Mouse (Mus musculus) limb, embryonic 14.5 days (tissue): Measurements from ENCODE around the gene Tent2. TPM values are rescaled to one million over a fixed set of nuclear protein-coding genes. Genes with fewer than 3 reads are reported as not detected.

Experiments used
- ATAC-seq: fragments of 200-750 bp; cut with Nextera tagmentation; 2 replicates; pipeline ENCODE4 v1.8.0; 2017; ENCODE audit warnings: low read depth, moderate number of reproducible peaks, moderate TSS enrichment; ENCODE audit not compliant: low FRiP score
- DNase-seq: peaks from one replicate; pipeline ENCODE4 v3.0.0-alpha.2; 2015; ENCODE audit warnings: low spot score
- H3K27ac ChIP-seq: fragments of 300-500 bp; sonication (generic); replicated peaks from 2 replicates; pipeline ENCODE4 v1.5.1; 2014; ENCODE audit warnings: low read depth, mild to moderate bottlenecking, low read length, moderate library complexity, mixed read lengths
- H3K27me3 ChIP-seq: fragments of 300-500 bp; sonication (generic); 2 replicates; pipeline ENCODE4 v1.6.1; 2014; ENCODE audit warnings: low read length, mixed read lengths; ENCODE audit not compliant: control insufficient read depth, insufficient read depth
- H3K36me3 ChIP-seq: fragments of 300-500 bp; sonication (generic); 2 replicates; pipeline ENCODE4 v1.6.1; 2014; ENCODE audit warnings: mild to moderate bottlenecking, low read length, moderate library complexity, mixed read lengths; ENCODE audit not compliant: control insufficient read depth, insufficient read depth
- H3K4me1 ChIP-seq: fragments of 300-500 bp; sonication (generic); 2 replicates; pipeline ENCODE4 v1.6.1; 2014; ENCODE audit warnings: antibody characterized with exemption, low read length, mixed read lengths; ENCODE audit not compliant: control insufficient read depth, insufficient read depth
- H3K4me2 ChIP-seq: fragments of 300-500 bp; sonication (generic); replicated peaks from 2 replicates; pipeline ENCODE4 v1.6.1; 2014; ENCODE audit warnings: low read depth, mild to moderate bottlenecking, low read length, moderate library complexity; ENCODE audit not compliant: severe bottlenecking
- H3K4me3 ChIP-seq: fragments of 300-500 bp; sonication (generic); replicated peaks from 2 replicates; pipeline ENCODE4 v1.5.1; 2014; ENCODE audit warnings: low read length
- H3K9ac ChIP-seq: fragments of 300-500 bp; sonication (generic); 2 replicates; pipeline ENCODE4 v1.6.1; 2014; ENCODE audit warnings: mild to moderate bottlenecking, low read depth, low read length, moderate library complexity; ENCODE audit not compliant: severe bottlenecking
- H3K9me3 ChIP-seq: fragments of 300-500 bp; sonication (generic); 2 replicates; pipeline ENCODE4 v1.6.1; 2016; ENCODE audit warnings: low read length; ENCODE audit not compliant: control insufficient read depth
- POLR2A ChIP-seq: fragments of 200-500 bp; IDR thresholded peaks from 2 replicates; pipeline ENCODE4 v1.8.0; 2012; ENCODE audit warnings: inconsistent platforms, mild to moderate bottlenecking, moderate library complexity, borderline replicate concordance; ENCODE audit not compliant: insufficient read depth, insufficient read length; ENCODE audit errors: extremely low read depth
- WGBS: fragments of 180-500 bp; shearing (Covaris S2); extraction: QIAGEN DNeasy Blood & Tissue Kit; methylation state at CpG from one replicate; pipeline ENCODE4 v1.1.7; 2014; 5-methylcytosine and 5-hydroxymethylcytosine counted together
- polyA plus RNA-seq, 2 experiments: library from polyadenylated mRNA; depleted of rRNA in 1 of 2; stranded (reverse) in 1 of 2; unstranded in 1 of 2; fragments of >200 nt; fragmentation: Nextera tagmentation in 1 of 2; extraction: Ambion mirVana in 1 of 2; gene quantifications; 2 replicates each; pipeline versions ENCODE4 v1.2.1 to v1.2.3; 2012 to 2014

Gene Tent2
- polyA plus RNA-seq, 2 experiments: 74.6 to 76.1 TPM

DNA sequence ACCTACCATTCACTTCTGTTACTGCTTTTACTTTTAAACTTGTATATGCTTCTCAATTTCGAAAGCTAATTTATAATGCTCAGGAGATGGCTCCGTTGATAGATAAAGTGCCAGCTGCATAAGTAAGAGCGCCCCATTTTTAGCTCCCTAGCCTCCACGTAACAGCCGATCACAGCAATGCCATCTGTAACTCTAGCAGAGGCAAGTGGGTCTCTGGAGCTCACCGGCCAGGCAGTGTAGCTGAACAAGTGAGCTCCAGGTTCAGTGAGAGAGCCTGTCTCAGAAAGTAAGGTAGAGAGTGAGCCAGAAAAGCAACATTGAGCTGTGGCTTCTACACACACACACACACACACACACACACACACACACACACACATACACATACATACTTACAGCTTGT, 51.0 kb downstream of the Tent2 start:
- Histone ChIP-seq H3K9ac (no peak overlapping the region), H3K27ac (no peak overlapping the region), H3K27me3 (no peaks in the 10 kb centered on the region), H3K4me3 (no peak overlapping the region), H3K4me2 (no peak overlapping the region), H3K4me1 (peaks cover 7% of the 10 kb centered on the region), H3K36me3 (0 out of 2 replicates have a peak, but pooled peaks cover 6% of the 10 kb centered on the region), H3K9me3 (no peaks in the 10 kb centered on the region)
- no peak for TF ChIP-seq POLR2A
- WGBS: 89% methylated on average over 6 of the region's 6 CpGs
- DNase-seq: no peak
- ATAC-seq: no peak

GRCm38 (mm10) chr13:93138059-93138458, 54.1 kb downstream of the Tent2 start:
- Histone ChIP-seq H3K27ac (no peak overlapping the region), H3K4me3 (no peak overlapping the region), H3K4me1 (no peaks in the 10 kb centered on the region), H3K4me2 (no peak overlapping the region), H3K27me3 (no peaks in the 10 kb centered on the region), H3K36me3 (0 out of 2 replicates have a peak, but pooled peaks cover 2% of the 10 kb centered on the region), H3K9ac (no peak overlapping the region), H3K9me3 (no peaks in the 10 kb centered on the region)
- DNase-seq: no peak
- no peak for TF ChIP-seq POLR2A
- ATAC-seq: no peak
- 33% methylated on average over 1 of the region's 1 CpGs for WGBS

DNA sequence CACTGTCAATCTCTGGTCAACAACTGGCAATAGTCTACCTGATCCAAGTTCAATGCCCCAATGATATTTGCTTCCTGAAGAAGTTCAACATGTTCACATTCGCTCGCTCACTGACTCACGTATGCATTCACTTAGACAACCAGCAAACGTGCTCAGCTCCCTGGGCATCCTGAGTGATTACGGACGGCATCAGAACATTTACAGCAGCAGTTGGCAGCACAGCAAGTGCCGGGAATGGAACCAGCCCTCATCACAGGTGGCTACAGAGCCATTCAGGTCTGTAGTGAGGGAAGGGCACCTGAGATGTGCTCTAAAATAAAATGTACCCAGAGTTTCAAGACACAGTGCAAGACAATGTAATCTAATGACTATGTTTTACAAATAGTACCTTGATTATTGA, 55.1 kb downstream of the Tent2 start:
- Histone ChIP-seq H3K4me2 (no peak overlapping the region), H3K9ac (no peak overlapping the region), H3K4me3 (no peak overlapping the region), H3K27ac (no peak overlapping the region), H3K9me3 (no peaks in the 10 kb centered on the region), H3K4me1 (no peaks in the 10 kb centered on the region), H3K27me3 (no peaks in the 10 kb centered on the region), H3K36me3 (no peaks in the 10 kb centered on the region)
- WGBS: 81% methylated on average over 7 of the region's 7 CpGs
- ATAC-seq (no peak), DNase-seq (no peak)
- TF ChIP-seq POLR2A: no peak

DNA sequence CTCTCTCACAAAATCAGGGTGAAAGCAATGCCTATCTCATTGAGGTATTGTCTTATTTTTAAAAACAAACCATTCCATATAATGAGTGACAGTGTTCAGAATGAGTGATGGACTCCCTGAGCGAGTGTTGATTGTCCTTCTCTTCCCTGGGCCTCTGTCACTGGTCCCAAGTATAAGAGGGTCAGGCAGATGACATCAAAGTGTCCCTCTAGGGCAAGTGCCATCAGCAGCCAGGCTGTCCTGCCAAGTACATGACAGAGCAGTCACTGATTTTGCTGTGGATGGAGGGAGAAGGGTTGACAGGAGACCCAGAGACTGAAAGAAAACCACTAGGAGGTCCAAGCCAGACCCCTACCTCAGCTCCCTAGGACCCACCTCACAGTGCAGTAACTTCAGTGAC, 55.9 kb downstream of the Tent2 start:
- no peak for ATAC-seq
- TF ChIP-seq POLR2A: no peak
- WGBS: 89% methylated on average over 1 of the region's 1 CpGs

DNA sequence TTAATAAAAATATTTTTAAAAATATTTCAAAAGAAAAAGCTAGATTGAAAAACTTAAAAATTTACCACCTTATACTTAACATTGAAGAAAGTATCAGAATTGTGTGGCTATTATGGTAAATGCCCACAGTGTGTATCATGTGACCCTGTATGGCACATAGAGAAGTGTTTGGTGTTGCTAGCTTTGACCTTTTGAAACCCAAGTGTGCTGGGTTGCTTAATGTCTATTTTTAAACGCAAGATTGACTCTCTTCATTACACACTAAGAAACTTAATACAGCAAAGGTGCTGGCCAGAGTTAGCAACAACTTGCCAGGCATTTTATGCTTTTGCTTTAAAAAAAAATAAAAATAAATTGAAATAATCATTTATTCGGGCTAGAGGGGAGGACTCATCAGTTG, 56.7 kb downstream of the Tent2 start:
- WGBS: 80% methylated on average over 2 of the region's 2 CpGs
- no peak overlapping the region for H3K27ac ChIP-seq
- no peaks in the 10 kb centered on the region for H3K4me1 ChIP-seq
- no peaks in the 10 kb centered on the region for H3K36me3 ChIP-seq
- TF ChIP-seq POLR2A: no peak
- ATAC-seq (no peak), DNase-seq (no peak)
- H3K9ac ChIP-seq: no peak overlapping the region
- H3K27me3 ChIP-seq: no peaks in the 10 kb centered on the region
- H3K4me3 ChIP-seq: no peak overlapping the region
- no peak overlapping the region for H3K4me2 ChIP-seq
- H3K9me3 ChIP-seq: no peaks in the 10 kb centered on the region

More for the DNA sequence above, 55.9 kb downstream of the Tent2 start:
- Histone ChIP-seq H3K4me1 (no peaks in the 10 kb centered on the region), H3K27ac (no peak overlapping the region), H3K4me2 (no peak overlapping the region), H3K9ac (no peak overlapping the region), H3K9me3 (no peaks in the 10 kb centered on the region), H3K4me3 (no peak overlapping the region), H3K27me3 (no peaks in the 10 kb centered on the region), H3K36me3 (no peaks in the 10 kb centered on the region)
- DNase-seq: no peak

DNA sequence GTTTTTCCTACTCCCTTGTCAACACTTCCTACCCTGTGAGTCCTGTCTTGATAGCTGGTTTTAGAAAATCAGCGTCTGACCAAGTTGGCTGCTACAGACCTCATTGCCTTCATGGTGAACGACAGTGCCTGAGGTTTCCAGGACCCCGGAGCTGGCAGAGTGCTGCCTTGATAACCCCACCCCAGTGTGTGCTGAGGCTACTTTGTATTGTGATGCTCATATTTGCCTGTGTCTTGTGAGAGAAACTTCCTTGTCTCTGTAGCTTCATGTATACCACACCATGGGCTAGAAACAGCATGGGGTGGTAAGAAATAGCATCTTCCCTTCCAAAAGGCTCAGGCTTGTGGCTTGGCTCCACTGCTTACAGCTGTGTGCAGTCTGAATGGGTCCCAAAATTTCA, 61.5 kb downstream of the Tent2 start:
- Histone ChIP-seq H3K4me2 (no peak overlapping the region), H3K9ac (no peak overlapping the region), H3K4me1 (no peaks in the 10 kb centered on the region), H3K27ac (no peak overlapping the region), H3K4me3 (no peak overlapping the region), H3K36me3 (no peaks in the 10 kb centered on the region), H3K27me3 (no peaks in the 10 kb centered on the region), H3K9me3 (no peaks in the 10 kb centered on the region)
- no peak for DNase-seq
- 84% methylated on average over 3 of the region's 3 CpGs for WGBS
- TF ChIP-seq POLR2A: no peak
- ATAC-seq: no peak
